ENCODE assay signal across 9 mouse cellular contexts in the genomic region with DNA sequence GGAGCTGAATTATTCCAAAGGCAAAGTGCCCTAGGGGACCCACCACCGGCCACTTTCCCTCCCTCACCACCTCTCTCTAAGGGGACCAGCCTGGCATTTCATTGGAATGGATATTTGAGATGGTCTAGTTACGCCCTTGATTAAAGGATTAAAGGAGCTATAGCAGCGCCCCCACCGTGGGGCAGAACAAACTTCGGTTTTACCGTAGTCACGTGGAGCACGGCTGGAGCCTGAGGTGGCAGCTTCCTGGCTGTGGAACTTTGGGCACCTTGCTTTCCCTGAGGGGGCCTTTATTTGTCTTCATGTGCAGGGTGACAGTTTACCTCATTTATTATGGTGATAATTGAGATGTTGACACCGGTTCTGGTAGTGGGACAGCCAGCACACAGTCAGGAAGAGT. TPM values are rescaled to one million over a fixed set of nuclear protein-coding genes. Genes with fewer than 3 reads are reported as not detected.
DNase-seq lines count a peak whose midpoint lies in the region; ATAC-seq and TF ChIP-seq lines count a peak whose summit lies in the region.
"Had no signal": no experiment of that assay in that cellular context is flagged by ENCODE, and none has a peak within 500 bp of the region (broad histone marks: within the 10 kb centered on the region; RNA-seq: fewer than 3 reads in every experiment).

No protein-coding gene starts in this region.

- no peaks in the 10 kb centered on the region for H3K27me3 ChIP-seq in lung, embryonic 16.5 days (ENCODE audit: control insufficient read depth, insufficient read depth, low read depth, low read length)
- no peaks in the 10 kb centered on the region for H3K27me3 ChIP-seq in forebrain, embryonic 15.5 days
- H3K27me3 ChIP-seq in liver, embryonic 14.5 days (ENCODE audit: control insufficient read depth, insufficient read depth, low read length), result no peaks in the 10 kb centered on the region
- H3K27me3 ChIP-seq in stomach, postnatal 0 days (ENCODE audit: control insufficient read depth, insufficient read depth, low read length), result no peaks in the 10 kb centered on the region

- no peak for DNase-seq in lung, postnatal 25 days (ENCODE audit: low spot score)
- no peak for DNase-seq in liver, embryonic 14.5 days (ENCODE audit: low read depth in 3 of 3, low spot score in 3 of 3)
- DNase-seq in stomach, postnatal 0 days (ENCODE audit: low spot score), result no peak
- no peak for DNase-seq in left cerebral cortex, postnatal 36 days (ENCODE audit: low spot score in 2 of 2)
- DNase-seq in ovary, adult 18-20 months (ENCODE audit: low spot score), result no peak
- DNase-seq: lung, postnatal 4 days had no signal

- no peak for TF ChIP-seq EP300 in liver, embryonic 14.5 days (IDR thresholded peaks at IDR 0.05; ENCODE audit: low read depth)
- TF ChIP-seq EP300 in stomach, postnatal 0 days (optimal IDR thresholded peaks at IDR 0.05), result no peak

- no peak for TF ChIP-seq CTCF in liver, embryonic 14.5 days (IDR thresholded peaks at IDR 0.05; ENCODE audit: low read depth)
- no peak for TF ChIP-seq CTCF in stomach, postnatal 0 days (IDR thresholded peaks at IDR 0.05; ENCODE audit: low read depth)

- H3K4me1 ChIP-seq in lung, embryonic 16.5 days (replicated peaks; ENCODE audit: control insufficient read depth, insufficient read depth, low read length), result peaks cover 56% of the 10 kb centered on the region
- peaks cover 49% of the 10 kb centered on the region for H3K4me1 ChIP-seq in forebrain, embryonic 15.5 days
- peaks cover 30 to 45% of the 10 kb centered on the region in 2 experiments for H3K4me1 ChIP-seq in liver, embryonic 14.5 days (replicated peaks; ENCODE audit: control insufficient read depth in 2 of 2, insufficient read depth in 2 of 2, low read length in 1 of 2)
- peaks cover 7% of the 10 kb centered on the region; the same call in 1 of the 2 replicates for H3K4me1 ChIP-seq in stomach, postnatal 0 days (replicated peaks; ENCODE audit: control insufficient read depth, insufficient read depth)

- intact Hi-C loops in left cerebral cortex, postnatal 36 days (cut with DNase I), result no loop called here

- 36% methylated on average over 9 of the region's 9 CpGs for WGBS in lung, embryonic 16.5 days
- 20% methylated on average over 9 of the region's 9 CpGs for WGBS in forebrain, embryonic 15.5 days
- 37% methylated on average over 9 of the region's 9 CpGs for WGBS in liver, embryonic 14.5 days (ENCODE audit: insufficient replicate concordance)
- 32% methylated on average over 9 of the region's 9 CpGs for WGBS in stomach, postnatal 0 days

- H3K36me3 ChIP-seq in lung, embryonic 16.5 days (ENCODE audit: control insufficient read depth, insufficient read depth, low read length), result no peaks in the 10 kb centered on the region
- H3K36me3 ChIP-seq in forebrain, embryonic 15.5 days, result no peaks in the 10 kb centered on the region
- H3K36me3 ChIP-seq in liver, embryonic 14.5 days (replicated peaks; ENCODE audit: control insufficient read depth, insufficient read depth, low read depth), result no peaks in the 10 kb centered on the region
- no peaks in the 10 kb centered on the region for H3K36me3 ChIP-seq in stomach, postnatal 0 days (ENCODE audit: control insufficient read depth, insufficient read depth, low read length)

- 0 out of 2 replicates have a peak overlapping the region, but pooled peaks have one; percentile 84 for H3K4me3 ChIP-seq in lung, embryonic 16.5 days (ENCODE audit: low read length)
- peak overlapping the region; percentile 73 for H3K4me3 ChIP-seq in forebrain, embryonic 15.5 days
- H3K4me3 ChIP-seq in liver, embryonic 14.5 days (ENCODE audit: insufficient read depth in 1 of 2, low read depth in 2 of 2, low read length in 2 of 2), result no peak overlapping the region
- H3K4me3 ChIP-seq in stomach, postnatal 0 days (ENCODE audit: low read depth, low read length), result no peak overlapping the region

- no peak overlapping the region for H3K27ac ChIP-seq in lung, embryonic 16.5 days (ENCODE audit: low read length)
- 0 out of 2 replicates have a peak overlapping the region, but pooled peaks have one; percentile 91 for H3K27ac ChIP-seq in forebrain, embryonic 15.5 days (replicated peaks)
- H3K27ac ChIP-seq in liver, embryonic 14.5 days, result no peak overlapping the region
- H3K27ac ChIP-seq in stomach, postnatal 0 days (replicated peaks), result no peak overlapping the region

- H3K4me2 ChIP-seq in lung, embryonic 16.5 days (ENCODE audit: low read depth, low read length), result peak overlapping the region; percentile 70
- H3K4me2 ChIP-seq in forebrain, embryonic 15.5 days (replicated peaks), result peak overlapping the region; percentile 90
- H3K4me2 ChIP-seq in liver, embryonic 14.5 days (ENCODE audit: low read depth), result peak overlapping the region; percentile 38
- peak overlapping the region; percentile 11; the same call in 1 of the 2 replicates for H3K4me2 ChIP-seq in stomach, postnatal 0 days (replicated peaks; ENCODE audit: low read depth)

- H3K9ac ChIP-seq in lung, embryonic 16.5 days (ENCODE audit: low read length), result no peak overlapping the region
- peak overlapping the region; percentile 79; the same call in 1 of the 2 replicates for H3K9ac ChIP-seq in forebrain, embryonic 15.5 days (replicated peaks)
- no peak overlapping the region for H3K9ac ChIP-seq in liver, embryonic 14.5 days (replicated peaks)
- no peak overlapping the region for H3K9ac ChIP-seq in stomach, postnatal 0 days (ENCODE audit: low read length)

- no peak for ATAC-seq in lung, embryonic 16.5 days (ENCODE audit: low read depth)
- no peak for ATAC-seq in forebrain, embryonic 15.5 days (replicated peaks)
- ATAC-seq in liver, embryonic 14.5 days (ENCODE audit: insufficient read depth), result no peak
- ATAC-seq in stomach, postnatal 0 days (ENCODE audit: low FRiP score, low TSS enrichment), result no peak
- no peak for ATAC-seq in granulocyte monocyte progenitor cell, adult 5-6 weeks (replicated peaks; ENCODE audit: poor library complexity, severe bottlenecking)

- H3K9me3 ChIP-seq in lung, embryonic 16.5 days (ENCODE audit: control insufficient read depth, low read length), result no peaks in the 10 kb centered on the region
- H3K9me3 ChIP-seq in forebrain, embryonic 15.5 days, result no peaks in the 10 kb centered on the region
- no peaks in the 10 kb centered on the region for H3K9me3 ChIP-seq in liver, embryonic 14.5 days (ENCODE audit: control insufficient read depth, low read length)
- H3K9me3 ChIP-seq in stomach, postnatal 0 days (ENCODE audit: control insufficient read depth, low read length), result no peaks in the 10 kb centered on the region

RNA-seq across cellular contexts. Expression of a gene that starts 4.8 kb away (rescaled TPM):
- 11.3 and 13.0 TPM in 2 replicates for polyA plus RNA-seq in lung, embryonic 16.5 days (2015; fragmentation: Nextera tagmentation; extraction: Ambion mirVana)
- polyA plus RNA-seq in forebrain, embryonic 15.5 days (2015; fragmentation: Nextera tagmentation; extraction: Ambion mirVana), result 83.8 and 113 TPM in 2 replicates
- 9.8 and 10.4 TPM in 2 replicates for polyA plus RNA-seq in liver, embryonic 14.5 days (2012; rRNA removed)
- 6.7 and 10.6 TPM in 2 replicates for polyA plus RNA-seq in liver, embryonic 14.5 days (2014; fragmentation: Nextera tagmentation; extraction: Ambion mirVana)
- 19.9 and 22.9 TPM in 2 replicates for polyA plus RNA-seq in stomach, postnatal 0 days (2015; fragmentation: Nextera tagmentation; extraction: Ambion mirVana)
- total RNA-seq in left cerebral cortex, postnatal 36 days (2021), result 100 to 1,000 TPM; 333 to 339 TPM
- 30.7 and 49.5 TPM in 2 replicates for total RNA-seq in granulocyte monocyte progenitor cell, adult 5-6 weeks (2014; fragmentation: Nextera tagmentation)
- total RNA-seq in granulocyte monocyte progenitor cell, adult 5-6 weeks (2017), result 6.0 and 11.8 TPM in 2 replicates

Comparison
In these comparisons a context has a peak if more than half of its experiments do, and no peak if none do; other contexts are left out.
1. H3K4me2 ChIP-seq: peak in every context shown above with its lines; median percentile 90 in forebrain, embryonic 15.5 days; 70 in lung, embryonic 16.5 days; 38 in liver, embryonic 14.5 days; 11 in stomach, postnatal 0 days.
2. H3K4me3 ChIP-seq: peak in lung, embryonic 16.5 days (single experiment) and forebrain, embryonic 15.5 days (single experiment); none in liver, embryonic 14.5 days (0 of 2) and stomach, postnatal 0 days (single experiment).